Mouse (Mus musculus) NIH3T3 (cell line): ENCODE measurements at regions not wholly inside any gene's neighbourhood (a gene's known extent, or its start where the extent isn't known, plus 50 kb on each side); places are given as distances from the start of the nearest gene placed in this dataset.
A peak's percentile ranks its signal among the peaks of the same experiment; 100 is the strongest.

ENCODE experiments used
- DNase-seq: peaks from one replicate; pipeline ENCODE4 v3.0.0-alpha.2; 2012; ENCODE audit warnings: low read depth

- DNase-seq: no peak
Measured at GRCm38 (mm10) chr3:128723100-128723499, 476.6 kb upstream of the Pitx2 start.

- DNase-seq: no peak
Measured at GRCm38 (mm10) chr3:128720276-128720675, 479.4 kb upstream of the Pitx2 start.

GRCm38 (mm10) chr3:128719226-128719625 is 480.5 kb upstream of the Pitx2 start:
- DNase-seq: no peak

- no peak for DNase-seq
Measured at GRCm38 (mm10) chr3:128707270-128707669, 492.4 kb upstream of the Pitx2 start.

- DNase-seq: no peak
Measured at GRCm38 (mm10) chr3:128668468-128669127, 531.1 kb upstream of the Pitx2 start.

GRCm38 (mm10) chr3:128665184-128665583 is 534.5 kb upstream of the Pitx2 start:
- DNase-seq: no peak

- no peak for DNase-seq
Measured at GRCm38 (mm10) chr3:128636960-128637755, 562.5 kb upstream of the Pitx2 start.

- no peak for DNase-seq
Measured at GRCm38 (mm10) chr3:128627696-128628095, 572.0 kb upstream of the Pitx2 start.

GRCm38 (mm10) chr3:128616675-128617074 is 583.0 kb upstream of the Pitx2 start:
- no peak for DNase-seq

GRCm38 (mm10) chr3:128613657-128614056 is 586.0 kb upstream of the Pitx2 start:
- DNase-seq: no peak

- no peak for DNase-seq
Measured at GRCm38 (mm10) chr3:128610731-128611130, 588.9 kb upstream of the Pitx2 start.

- DNase-seq: peak; percentile 3
Measured at GRCm38 (mm10) chr3:128608694-128609093, 591.0 kb upstream of the Pitx2 start.

- no peak for DNase-seq
Measured at GRCm38 (mm10) chr3:128575339-128576129, 624.1 kb upstream of the Pitx2 start.

GRCm38 (mm10) chr3:128570551-128570950 is 629.1 kb upstream of the Pitx2 start:
- DNase-seq: no peak

GRCm38 (mm10) chr3:128565386-128565785 is 634.3 kb upstream of the Pitx2 start:
- DNase-seq: peak; percentile 57

- DNase-seq: peak; percentile 74
Measured at GRCm38 (mm10) chr3:128546416-128547327, 650.5 kb upstream of the Fam241a start.

- no peak for DNase-seq
Measured at GRCm38 (mm10) chr3:128525427-128525826, 629.3 kb upstream of the Fam241a start.

GRCm38 (mm10) chr3:128520671-128521103 is 624.6 kb upstream of the Fam241a start:
- DNase-seq: peak; percentile 51

GRCm38 (mm10) chr3:128519913-128520316 is 623.8 kb upstream of the Fam241a start:
- no peak for DNase-seq

- peak; percentile 22 for DNase-seq
Measured at GRCm38 (mm10) chr3:128518806-128519205, 622.7 kb upstream of the Fam241a start.

- peak; percentile 23 for DNase-seq
Measured at GRCm38 (mm10) chr3:128471111-128471510, 575.0 kb upstream of the Fam241a start.
